Mouse (Mus musculus) thymus, adult 2 months (tissue): ENCODE data around the gene Cpa5.

Experiments
- CTCF ChIP-seq: fragments of 200-500 bp; IDR thresholded peaks from 2 replicates; pipeline ENCODE4 v1.5.1; 2012; ENCODE audit warnings: mild to moderate bottlenecking, control low read depth, low read length, moderate library complexity, borderline replicate concordance; ENCODE audit not compliant: control insufficient read depth, poor library complexity, insufficient read depth; ENCODE audit errors: extremely low read depth
- POLR2A ChIP-seq: fragments of 200-500 bp; IDR thresholded peaks from 2 replicates; pipeline ENCODE4 v1.6.1; 2012; ENCODE audit warnings: mild to moderate bottlenecking, low read length, control low read depth, moderate library complexity; ENCODE audit not compliant: control insufficient read depth, poor library complexity, insufficient read depth; ENCODE audit errors: extremely low read depth

DNA sequence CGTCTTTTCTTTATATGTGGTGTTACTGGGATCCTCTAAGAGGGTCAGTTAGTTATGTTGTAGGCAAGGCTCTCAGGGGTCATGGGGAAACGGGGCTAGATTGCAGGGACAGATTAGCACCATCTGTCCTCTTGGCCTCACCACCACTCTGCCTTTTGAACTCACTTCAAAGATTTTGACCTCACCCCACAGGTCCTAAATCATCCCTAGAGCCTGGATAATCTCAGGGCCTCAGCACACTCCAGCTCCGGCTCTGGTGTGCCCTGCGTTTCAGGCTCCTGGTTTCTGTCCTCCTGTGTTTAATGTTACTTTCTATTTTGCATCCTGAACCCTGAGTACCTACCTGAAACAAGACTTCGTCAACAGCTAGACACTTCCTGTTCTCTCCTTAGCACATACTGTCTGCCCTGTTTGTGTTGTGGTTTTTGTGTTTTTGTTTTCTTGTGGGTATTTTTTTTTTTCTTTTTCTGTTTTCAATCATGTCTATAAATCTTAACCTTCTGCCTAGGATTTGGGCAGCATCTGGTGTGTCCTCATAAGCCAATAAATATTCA, 18.9 kb upstream of the Cpa5 start:
- TF ChIP-seq CTCF: no peak
- no peak for TF ChIP-seq POLR2A
